Mouse (Mus musculus): Measurements from ENCODE around the gene Tmem108. TPM values are rescaled to one million over a fixed set of nuclear protein-coding genes. Genes with fewer than 3 reads are reported as not detected.
A peak's percentile ranks its signal among the peaks of the same experiment; 100 is the strongest.

The Tmem108 gene
- polyA plus RNA-seq, 1 experiment from 2014 or later: 11.5 TPM

GRCm38 (mm10) chr9:103502655-103503054, 259.0 kb downstream of the Tmem108 start:
- Histone ChIP-seq H3K36me3 (0 out of 2 replicates have a peak, but pooled peaks cover 3% of the 10 kb centered on the region), H3K9me3 (replicated peaks) (no peaks in the 10 kb centered on the region), H3K4me1 (peaks cover 41% of the 10 kb centered on the region), H3K4me3 (no peak overlapping the region), H3K27ac (no peak overlapping the region; the same call in 1 of the 2 replicates), H3K27me3 (ENCODE audit: low read depth, poor library complexity, severe bottlenecking) (no peaks in the 10 kb centered on the region)
- no peak for DNase-seq (ENCODE audit: low spot score)
- 94% methylated on average over 2 of the region's 2 CpGs for WGBS

GRCm38 (mm10) chr9:103501861-103502364, 259.7 kb downstream of the Tmem108 start:
- Histone ChIP-seq H3K4me1 (peaks cover 39% of the 10 kb centered on the region), H3K27ac (0 out of 2 replicates have a peak overlapping the region, but pooled peaks have one; percentile 3), H3K36me3 (0 out of 2 replicates have a peak, but pooled peaks cover 3% of the 10 kb centered on the region)

GRCm38 (mm10) chr9:103499366-103499765, 262.3 kb downstream of the Tmem108 start:
- WGBS: 93% methylated on average over 18 of the region's 18 CpGs
- DNase-seq (ENCODE audit: low spot score): no peak
- Histone ChIP-seq H3K4me1 (peaks cover 42% of the 10 kb centered on the region), H3K36me3 (0 out of 2 replicates have a peak, but pooled peaks cover 3% of the 10 kb centered on the region), H3K4me3 (no peak overlapping the region), H3K9me3 (replicated peaks) (no peaks in the 10 kb centered on the region), H3K27me3 (ENCODE audit: low read depth, poor library complexity, severe bottlenecking) (no peaks in the 10 kb centered on the region), H3K27ac (peak overlapping the region; percentile 67)

More at GRCm38 (mm10) chr9:103501861-103502364, 259.7 kb downstream of the Tmem108 start:
- WGBS: 34% methylated on average over 14 of the region's 14 CpGs
- H3K4me3 ChIP-seq: no peak overlapping the region
- peak; percentile 52 for DNase-seq (ENCODE audit: low spot score)
- no peaks in the 10 kb centered on the region for H3K9me3 ChIP-seq (replicated peaks)
- no peaks in the 10 kb centered on the region for H3K27me3 ChIP-seq (ENCODE audit: low read depth, poor library complexity, severe bottlenecking)

- Histone ChIP-seq H3K27ac (peak overlapping the region; percentile 67), H3K27me3 (ENCODE audit: low read depth, poor library complexity, severe bottlenecking) (no peaks in the 10 kb centered on the region), H3K36me3 (no peaks in the 10 kb centered on the region), H3K4me3 (no peak overlapping the region), H3K4me1 (peaks cover 44% of the 10 kb centered on the region), H3K9me3 (replicated peaks) (no peaks in the 10 kb centered on the region)
- 79% methylated on average over 8 of the region's 8 CpGs for WGBS
- DNase-seq (ENCODE audit: low spot score): no peak
Measured at GRCm38 (mm10) chr9:103498699-103499098, 262.9 kb downstream of the Tmem108 start.

GRCm38 (mm10) chr9:103495391-103495790, 266.2 kb downstream of the Tmem108 start:
- DNase-seq (ENCODE audit: low spot score): no peak
- H3K9me3 ChIP-seq (replicated peaks): no peaks in the 10 kb centered on the region
- no peaks in the 10 kb centered on the region for H3K36me3 ChIP-seq
- peaks cover 25% of the 10 kb centered on the region for H3K4me1 ChIP-seq
- WGBS: 86% methylated on average over 11 of the region's 11 CpGs
- no peak overlapping the region for H3K4me3 ChIP-seq
- no peak overlapping the region for H3K27ac ChIP-seq
- H3K27me3 ChIP-seq (ENCODE audit: low read depth, poor library complexity, severe bottlenecking): peaks cover 15% of the 10 kb centered on the region; the same call in 1 of the 2 replicates

GRCm38 (mm10) chr9:103494346-103495020, 267.2 kb downstream of the Tmem108 start:
- no peaks in the 10 kb centered on the region for H3K36me3 ChIP-seq
- peaks cover 23% of the 10 kb centered on the region for H3K4me1 ChIP-seq
- peak overlapping the region; percentile 64 for H3K27ac ChIP-seq
- WGBS: 34% methylated on average over 7 of the region's 7 CpGs
- peaks cover 15% of the 10 kb centered on the region; the same call in 1 of the 2 replicates for H3K27me3 ChIP-seq (ENCODE audit: low read depth, poor library complexity, severe bottlenecking)
- no peaks in the 10 kb centered on the region for H3K9me3 ChIP-seq (replicated peaks)
- no peak overlapping the region for H3K4me3 ChIP-seq
- DNase-seq (ENCODE audit: low spot score): peak; percentile 79

- Histone ChIP-seq H3K4me1 (peaks cover 17% of the 10 kb centered on the region), H3K4me3 (no peak overlapping the region), H3K27me3 (ENCODE audit: low read depth, poor library complexity, severe bottlenecking) (peaks cover 15% of the 10 kb centered on the region; the same call in 1 of the 2 replicates), H3K9me3 (replicated peaks) (no peaks in the 10 kb centered on the region), H3K36me3 (no peaks in the 10 kb centered on the region), H3K27ac (no peak overlapping the region)
- 71% methylated on average over 8 of the region's 8 CpGs for WGBS
- DNase-seq (ENCODE audit: low spot score): no peak
Measured at GRCm38 (mm10) chr9:103491985-103492384, 269.7 kb downstream of the Tmem108 start.

- WGBS: 15% methylated on average over 2 of the region's 2 CpGs
- Histone ChIP-seq H3K4me1 (peaks cover 32% of the 10 kb centered on the region), H3K9me3 (replicated peaks) (no peaks in the 10 kb centered on the region), H3K27me3 (ENCODE audit: low read depth, poor library complexity, severe bottlenecking) (peaks cover 15% of the 10 kb centered on the region; the same call in 1 of the 2 replicates), H3K36me3 (no peaks in the 10 kb centered on the region), H3K4me3 (no peak overlapping the region), H3K27ac (no peak overlapping the region)
- DNase-seq (ENCODE audit: low spot score): peak; percentile 92
Measured at GRCm38 (mm10) chr9:103490439-103490838, 271.2 kb downstream of the Tmem108 start.

- Histone ChIP-seq H3K36me3 (no peaks in the 10 kb centered on the region), H3K27me3 (ENCODE audit: low read depth, poor library complexity, severe bottlenecking) (peaks cover 15% of the 10 kb centered on the region; the same call in 1 of the 2 replicates), H3K27ac (no peak overlapping the region), H3K9me3 (replicated peaks) (no peaks in the 10 kb centered on the region), H3K4me1 (peaks cover 32% of the 10 kb centered on the region), H3K4me3 (no peak overlapping the region)
- 86% methylated on average over 4 of the region's 4 CpGs for WGBS
- DNase-seq (ENCODE audit: low spot score): no peak
Measured at GRCm38 (mm10) chr9:103489883-103490282, 271.8 kb downstream of the Tmem108 start.

- Histone ChIP-seq H3K27ac (no peak overlapping the region), H3K4me1 (peaks cover 28% of the 10 kb centered on the region), H3K27me3 (ENCODE audit: low read depth, poor library complexity, severe bottlenecking) (peaks cover 15% of the 10 kb centered on the region; the same call in 1 of the 2 replicates), H3K4me3 (no peak overlapping the region), H3K36me3 (no peaks in the 10 kb centered on the region), H3K9me3 (replicated peaks) (no peaks in the 10 kb centered on the region)
- DNase-seq (ENCODE audit: low spot score): no peak
- WGBS: 69% methylated on average over 7 of the region's 7 CpGs
Measured at GRCm38 (mm10) chr9:103489096-103489495, 272.5 kb downstream of the Tmem108 start.

- no peaks in the 10 kb centered on the region for H3K36me3 ChIP-seq
- H3K27ac ChIP-seq: 0 out of 2 replicates have a peak overlapping the region, but pooled peaks have one; percentile 43
- no peak overlapping the region for H3K4me3 ChIP-seq
- WGBS: 84% methylated on average over 6 of the region's 6 CpGs
- no peaks in the 10 kb centered on the region for H3K9me3 ChIP-seq (replicated peaks)
- H3K4me1 ChIP-seq: peaks cover 30% of the 10 kb centered on the region
- peaks cover 2% of the 10 kb centered on the region; the same call in 1 of the 2 replicates for H3K27me3 ChIP-seq (ENCODE audit: low read depth, poor library complexity, severe bottlenecking)
- no peak for DNase-seq (ENCODE audit: low spot score)
Measured at GRCm38 (mm10) chr9:103486262-103486661, 275.4 kb downstream of the Tmem108 start.

GRCm38 (mm10) chr9:103485606-103486005, 276.0 kb downstream of the Tmem108 start:
- 27% methylated on average over 8 of the region's 8 CpGs for WGBS
- DNase-seq (ENCODE audit: low spot score): no peak
- H3K4me3 ChIP-seq: no peak overlapping the region
- peak overlapping the region; percentile 67 for H3K27ac ChIP-seq
- H3K9me3 ChIP-seq (replicated peaks): no peaks in the 10 kb centered on the region
- H3K4me1 ChIP-seq: peaks cover 36% of the 10 kb centered on the region
- H3K36me3 ChIP-seq: no peaks in the 10 kb centered on the region
- no peaks in the 10 kb centered on the region for H3K27me3 ChIP-seq (ENCODE audit: low read depth, poor library complexity, severe bottlenecking)

GRCm38 (mm10) chr9:103480603-103481220, 280.9 kb downstream of the Tmem108 start:
- Histone ChIP-seq H3K9me3 (replicated peaks) (no peaks in the 10 kb centered on the region), H3K36me3 (no peaks in the 10 kb centered on the region), H3K4me3 (no peak overlapping the region), H3K4me1 (peaks cover 30% of the 10 kb centered on the region), H3K27ac (peak overlapping the region; percentile 79), H3K27me3 (ENCODE audit: low read depth, poor library complexity, severe bottlenecking) (no peaks in the 10 kb centered on the region)
- WGBS: 49% methylated on average over 8 of the region's 8 CpGs
- peak; percentile 62 for DNase-seq (ENCODE audit: low spot score)
